Mouse (Mus musculus): ENCODE data around the gene Tmsb15b2. TPM values are rescaled to one million over a fixed set of nuclear protein-coding genes. Genes with fewer than 3 reads are reported as not detected.
"Not testable (repeated sequence)": the region's sequence is repeated elsewhere in the genome, so short reads cannot be mapped to it uniquely, and the experiment has no call there.

Gene Tmsb15b2
- 7.2 TPM in 2 replicates for polyA plus RNA-seq (2016; fragmentation: Nextera tagmentation; extraction: Ambion mirVana)

DNA sequence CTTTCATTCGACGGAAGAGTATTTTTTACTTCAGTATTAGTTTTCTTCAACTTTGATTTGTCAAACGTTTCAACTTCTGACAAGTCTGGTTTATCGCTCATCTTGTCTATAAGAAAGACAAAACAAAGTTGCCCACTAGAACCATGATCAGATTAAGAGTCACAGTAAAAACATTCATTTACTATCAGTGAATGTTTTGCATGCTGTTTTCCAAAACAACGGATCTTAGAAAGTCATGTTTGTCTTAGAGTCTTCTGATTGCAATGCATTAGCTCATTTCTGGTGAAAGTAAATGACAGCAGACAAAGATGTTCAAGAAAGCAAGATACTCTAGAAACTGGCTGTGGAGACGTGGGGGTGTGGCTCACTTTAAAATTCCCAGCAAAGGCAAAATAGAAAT, at the start of gene Tmsb15b2:
TSS of gene Tmsb15b2 (minus strand) at position 101 of the 400 bp plus-strand sequence.
- not testable (repeated sequence) for ATAC-seq; H3K36me3 ChIP-seq; H3K9me3 ChIP-seq (replicated peaks); H3K27me3 ChIP-seq (replicated peaks); H3K4me1 ChIP-seq; H3K9ac ChIP-seq; H3K27ac ChIP-seq
- peak within 1 kb of the TSS; percentile 57 for H3K4me2 ChIP-seq
- peak within 1 kb of the TSS; percentile 39; the same call in 1 of the 2 replicates for H3K4me3 ChIP-seq
- WGBS (ENCODE audit: insufficient replicate concordance), result 69% methylated on average over 6 of the region's 6 CpGs

DNA sequence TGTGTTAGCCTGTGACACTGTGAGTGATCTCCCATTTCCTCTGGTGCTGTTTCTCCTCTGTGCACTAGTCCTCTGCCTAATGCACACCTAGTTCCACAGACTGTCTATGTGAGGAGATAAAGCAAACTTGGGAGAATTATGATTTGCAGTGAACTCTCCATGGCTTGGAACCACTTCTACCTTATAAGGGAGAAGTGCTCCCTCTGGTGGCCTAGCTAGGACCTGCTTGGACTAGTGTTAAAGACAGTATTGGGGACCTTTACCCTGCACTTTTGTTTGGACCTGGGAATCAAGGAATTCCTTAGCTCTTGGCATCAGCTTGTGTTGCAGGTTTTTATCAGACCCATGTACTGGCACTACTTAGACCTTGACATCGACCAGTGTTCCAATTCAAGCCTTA, 44.0 kb upstream of the Tmsb15b2 start:
- no peaks in the 10 kb centered on the region for H3K27me3 ChIP-seq (replicated peaks)
- WGBS (ENCODE audit: insufficient replicate concordance), result 6% methylated on average over 1 of the region's 1 CpGs
- no peak overlapping the region for H3K4me3 ChIP-seq
- no peak overlapping the region for H3K27ac ChIP-seq
- H3K36me3 ChIP-seq, result no peaks in the 10 kb centered on the region
- H3K9ac ChIP-seq, result no peak overlapping the region
- peak; percentile 55; the same call in 1 of the 2 replicates for ATAC-seq
- no peaks in the 10 kb centered on the region for H3K4me1 ChIP-seq
- no peak overlapping the region for H3K4me2 ChIP-seq
- no peaks in the 10 kb centered on the region for H3K9me3 ChIP-seq (replicated peaks)

DNA sequence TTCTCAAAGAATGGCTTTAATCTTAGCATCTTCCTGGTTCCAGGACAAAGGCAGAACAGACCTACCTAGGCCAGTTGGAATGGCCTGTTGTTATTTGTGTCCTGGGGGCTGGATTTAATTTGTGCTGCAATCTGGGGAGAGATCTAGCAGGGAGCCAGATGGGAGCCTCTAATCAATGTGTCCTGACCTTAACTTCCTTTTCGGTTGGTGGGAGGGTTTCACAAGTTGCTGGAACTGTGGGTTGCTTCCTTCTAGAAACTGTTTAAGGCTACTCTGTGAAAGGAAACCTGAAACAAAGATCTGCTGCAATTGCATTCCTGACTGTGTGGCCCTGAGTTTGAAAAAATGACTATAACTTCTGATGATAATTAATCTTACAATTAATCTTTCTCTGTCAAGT, 42.4 kb upstream of the Tmsb15b2 start:
- Histone ChIP-seq H3K4me2 (no peak overlapping the region), H3K9me3 (replicated peaks) (no peaks in the 10 kb centered on the region), H3K27me3 (replicated peaks) (no peaks in the 10 kb centered on the region), H3K9ac (no peak overlapping the region), H3K36me3 (no peaks in the 10 kb centered on the region), H3K4me3 (no peak overlapping the region), H3K4me1 (no peaks in the 10 kb centered on the region), H3K27ac (no peak overlapping the region)
- WGBS (ENCODE audit: insufficient replicate concordance), result 62% methylated on average over 1 of the region's 1 CpGs
- ATAC-seq, result no peak

DNA sequence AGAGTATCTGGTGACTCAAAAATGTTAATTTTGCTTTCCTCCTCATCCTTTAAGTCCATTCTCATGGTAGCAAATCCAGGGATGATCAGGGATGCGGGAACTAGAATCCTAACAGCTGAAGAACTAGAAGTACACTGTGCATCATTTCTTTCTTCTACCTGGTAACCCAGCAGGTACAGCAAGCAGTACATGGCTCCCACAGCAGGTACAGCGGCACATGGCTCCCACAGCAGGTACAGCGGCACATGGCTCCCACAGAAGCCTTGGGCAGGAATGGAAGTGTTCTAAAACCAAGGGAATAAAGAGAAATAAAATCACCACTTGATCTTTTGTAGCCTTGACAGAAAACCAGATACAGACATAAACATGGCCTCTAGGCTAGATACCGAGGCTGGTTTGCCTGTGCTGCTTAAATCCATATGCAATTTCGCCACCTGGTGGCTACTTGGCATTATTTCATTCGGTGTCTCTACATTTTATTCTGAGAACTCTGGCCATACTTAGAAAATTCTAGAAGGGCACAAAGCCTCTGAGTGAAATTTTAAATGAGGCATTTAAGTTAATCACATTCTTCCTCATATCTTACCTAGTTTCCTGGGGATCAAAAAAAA, 39.9 kb upstream of the Tmsb15b2 start:
- no peak for ATAC-seq
- Histone ChIP-seq H3K4me3 (no peak overlapping the region), H3K4me1 (no peaks in the 10 kb centered on the region), H3K9ac (no peak overlapping the region), H3K4me2 (no peak overlapping the region), H3K27ac (no peak overlapping the region), H3K9me3 (replicated peaks) (no peaks in the 10 kb centered on the region), H3K36me3 (no peaks in the 10 kb centered on the region), H3K27me3 (replicated peaks) (no peaks in the 10 kb centered on the region)
- WGBS (ENCODE audit: insufficient replicate concordance), result 52% methylated on average over 6 of the region's 6 CpGs

DNA sequence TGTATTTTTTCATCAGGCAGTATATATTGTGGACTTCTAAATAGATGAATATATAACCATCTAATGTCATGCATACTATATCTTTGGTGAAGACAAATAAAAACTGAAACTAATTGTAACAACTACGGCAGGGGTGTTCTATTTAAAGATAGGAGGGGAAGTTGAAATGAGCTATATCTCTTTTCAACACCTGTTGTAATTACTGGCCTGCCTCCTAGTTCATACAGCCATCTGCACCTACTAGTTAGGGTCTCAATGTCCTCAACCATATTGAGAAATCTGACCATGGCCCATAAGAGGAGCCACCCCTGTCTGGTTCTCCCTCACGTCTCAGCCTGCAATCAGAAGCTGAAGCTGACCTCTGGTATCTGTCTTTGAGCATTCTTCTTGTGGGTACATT, 21.0 kb upstream of the Tmsb15b2 start:
- no peak for ATAC-seq
- Histone ChIP-seq H3K4me2 (no peak overlapping the region), H3K4me3 (no peak overlapping the region), H3K9ac (no peak overlapping the region), H3K27ac (no peak overlapping the region), H3K36me3 (no peaks in the 10 kb centered on the region), H3K9me3 (replicated peaks) (no peaks in the 10 kb centered on the region), H3K4me1 (no peaks in the 10 kb centered on the region), H3K27me3 (replicated peaks) (peaks cover 41% of the 10 kb centered on the region)
- 53% methylated on average over 2 of the region's 2 CpGs for WGBS (ENCODE audit: insufficient replicate concordance)

DNA sequence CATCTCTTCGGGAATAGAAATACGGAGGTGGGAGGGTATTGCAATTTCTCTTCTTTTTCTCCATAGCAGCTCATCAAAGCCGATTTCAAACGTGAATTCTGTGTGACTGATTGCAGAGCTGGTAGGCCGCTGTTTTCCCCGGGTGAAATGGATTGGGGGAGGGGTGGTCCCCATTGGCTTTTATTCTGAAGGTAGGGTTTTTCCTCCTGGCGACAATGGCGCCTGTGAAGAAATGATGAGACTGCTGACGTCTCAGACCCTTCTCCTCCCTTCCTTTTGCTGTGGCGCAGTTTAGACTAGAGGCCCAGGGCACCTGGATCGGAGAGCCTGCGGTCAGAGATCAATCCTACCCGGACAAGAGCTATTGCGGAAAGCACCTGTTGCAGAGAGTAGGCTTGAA, 18.3 kb upstream of the Tmsb15b2 start:
- H3K4me3 ChIP-seq, result no peak overlapping the region
- WGBS (ENCODE audit: insufficient replicate concordance), result 35% methylated on average over 14 of the region's 14 CpGs
- 0 out of 2 replicates have a peak overlapping the region, but pooled peaks have one; percentile 45 for H3K4me2 ChIP-seq

DNA sequence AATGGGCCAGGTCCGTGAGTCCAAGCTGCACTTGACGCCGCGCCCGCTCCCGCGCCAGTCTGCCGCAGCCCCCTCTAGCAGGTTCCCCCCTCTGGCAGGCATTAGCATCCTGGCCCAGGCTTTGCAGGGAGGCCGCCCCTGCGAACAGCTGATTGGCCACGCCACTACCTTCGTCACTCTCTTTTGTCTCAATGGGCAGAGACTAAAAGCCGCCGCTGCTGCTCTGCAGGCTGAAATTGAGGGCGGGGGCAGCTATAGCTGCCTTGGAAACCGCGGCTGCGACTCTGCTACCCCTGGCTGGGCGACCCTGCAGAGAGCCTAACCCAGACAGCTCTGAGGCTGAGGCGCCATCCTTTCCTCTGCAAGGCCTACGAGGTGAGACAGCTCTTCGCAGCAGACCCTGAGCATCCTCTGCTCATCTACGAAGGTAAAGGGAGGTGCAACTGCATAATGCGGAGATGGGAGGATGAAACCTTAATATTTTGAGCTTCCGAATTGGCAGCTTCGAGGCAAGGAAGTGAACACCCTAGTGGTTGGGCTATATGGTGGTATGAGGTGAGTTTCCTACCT, 17.8 kb upstream of the Tmsb15b2 start, which contains the start of gene Zcchc18:
TSS of gene Zcchc18 (plus strand) at position 178 of the 570 bp plus-strand sequence.
- Histone ChIP-seq H3K4me2 (peak within 1 kb of the TSS; percentile 45), H3K4me3 (peak within 1 kb of the TSS; percentile 12; the same call in 1 of the 2 replicates), H3K9me3 (replicated peaks) (no peaks in the 10 kb centered on the region), H3K27me3 (replicated peaks) (peaks cover 44% of the 10 kb centered on the region), H3K36me3 (no peaks in the 10 kb centered on the region), H3K27ac (no peak within 1 kb of the TSS), H3K9ac (no peak within 1 kb of the TSS), H3K4me1 (no peaks in the 10 kb centered on the region)
- peak; percentile 49; the same call in 1 of the 2 replicates for ATAC-seq
- 16% methylated on average over 26 of the region's 26 CpGs for WGBS (ENCODE audit: insufficient replicate concordance)

More for the DNA sequence above, 18.3 kb upstream of the Tmsb15b2 start:
- Histone ChIP-seq H3K9ac (no peak overlapping the region), H3K27ac (no peak overlapping the region), H3K36me3 (no peaks in the 10 kb centered on the region), H3K9me3 (replicated peaks) (no peaks in the 10 kb centered on the region), H3K27me3 (replicated peaks) (peaks cover 44% of the 10 kb centered on the region), H3K4me1 (no peaks in the 10 kb centered on the region)
- ATAC-seq, result no peak

DNA sequence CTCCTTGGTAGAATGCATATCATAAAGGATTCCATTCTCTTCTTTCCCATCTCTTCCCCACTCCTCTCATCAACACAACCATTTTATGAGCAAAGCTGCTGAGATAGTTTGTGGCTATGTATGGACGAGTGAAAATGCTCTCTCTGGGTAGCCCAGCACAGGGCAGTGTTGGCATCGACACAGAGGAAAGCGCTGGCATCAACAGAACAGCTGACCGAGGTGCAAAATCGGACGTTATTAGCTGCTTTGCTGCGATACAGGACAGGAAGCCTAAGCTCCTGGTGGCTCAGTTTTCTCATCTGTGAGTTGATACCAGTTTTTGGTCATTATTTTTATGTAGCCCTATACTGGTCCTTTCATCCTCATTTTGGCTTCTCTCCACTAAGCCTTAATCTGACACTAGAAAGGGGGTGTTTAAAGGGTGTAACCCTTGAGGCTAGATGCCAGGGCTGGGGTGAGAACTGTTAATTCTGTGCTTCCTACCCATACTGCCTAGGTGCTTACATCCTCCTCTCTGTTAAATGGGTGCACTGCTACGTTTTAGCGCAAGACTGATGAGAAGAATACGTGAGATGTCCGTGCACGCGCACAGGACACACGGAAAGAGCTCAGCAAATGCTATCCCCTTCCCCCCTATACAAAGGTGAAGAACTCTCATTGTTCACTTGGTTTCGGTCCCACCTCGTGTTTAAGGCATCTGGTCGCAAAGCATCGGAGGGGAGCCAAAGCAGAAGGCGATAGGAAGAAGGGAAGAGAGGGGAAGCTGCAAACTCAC, 17.1 kb upstream of the Tmsb15b2 start:
- WGBS (ENCODE audit: insufficient replicate concordance), result 18% methylated on average over 19 of the region's 19 CpGs
- Histone ChIP-seq H3K4me3 (no peak overlapping the region), H3K27me3 (replicated peaks) (peaks cover 44% of the 10 kb centered on the region), H3K4me1 (no peaks in the 10 kb centered on the region), H3K27ac (no peak overlapping the region), H3K9me3 (replicated peaks) (no peaks in the 10 kb centered on the region), H3K9ac (no peak overlapping the region), H3K4me2 (peak overlapping the region; percentile 45), H3K36me3 (no peaks in the 10 kb centered on the region)
- ATAC-seq, result no peak

DNA sequence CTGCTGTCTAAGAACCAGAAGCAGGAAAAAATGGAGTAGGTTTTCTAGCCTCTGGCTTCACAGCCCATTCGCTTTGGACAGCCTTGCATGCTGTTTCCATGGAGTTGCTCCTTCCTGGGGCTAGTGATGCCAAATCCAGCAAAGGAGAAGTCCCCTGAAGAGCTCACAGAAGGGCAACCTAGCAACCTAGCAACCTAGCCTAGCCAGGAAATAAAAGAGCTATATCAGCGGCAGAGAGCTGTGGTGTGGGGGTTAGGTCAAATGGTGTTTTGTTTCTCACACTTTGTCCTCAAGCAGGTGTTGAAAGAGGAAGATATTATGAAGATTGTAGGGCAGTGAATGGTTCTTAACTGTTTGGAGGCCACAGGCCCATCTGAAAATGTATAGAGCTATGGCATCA, 16.0 kb upstream of the Tmsb15b2 start:
- Histone ChIP-seq H3K27ac (no peak overlapping the region), H3K36me3 (no peaks in the 10 kb centered on the region), H3K27me3 (replicated peaks) (peaks cover 44% of the 10 kb centered on the region), H3K4me2 (no peak overlapping the region), H3K4me3 (no peak overlapping the region), H3K9ac (no peak overlapping the region), H3K9me3 (replicated peaks) (no peaks in the 10 kb centered on the region), H3K4me1 (no peaks in the 10 kb centered on the region)
- ATAC-seq, result no peak
- WGBS (ENCODE audit: insufficient replicate concordance), result 50% methylated on average over 2 of the region's 2 CpGs

DNA sequence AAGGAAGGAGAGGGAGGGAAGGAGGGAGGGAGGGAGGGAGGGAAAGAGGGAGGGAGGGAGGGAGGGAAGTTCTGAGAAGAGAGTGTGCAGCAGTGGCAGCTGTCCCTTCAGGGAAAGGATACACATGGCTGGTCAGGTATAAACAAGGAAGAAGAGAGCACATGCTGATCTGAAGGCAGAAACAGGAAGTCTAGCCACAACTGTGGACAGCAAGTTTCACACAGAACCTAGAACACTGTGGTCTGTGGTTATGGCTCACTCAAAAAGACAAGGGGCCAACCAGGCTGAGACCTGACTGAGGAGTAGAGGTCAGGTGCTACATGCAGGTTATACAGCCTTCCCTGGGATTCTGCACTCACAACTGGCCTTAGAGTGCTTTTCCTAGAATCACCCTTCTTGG, 10.7 kb upstream of the Tmsb15b2 start:
- no peaks in the 10 kb centered on the region for H3K4me1 ChIP-seq
- no peaks in the 10 kb centered on the region for H3K36me3 ChIP-seq
- no peak overlapping the region for H3K27ac ChIP-seq
- H3K4me3 ChIP-seq, result no peak overlapping the region
- ATAC-seq, result no peak
- H3K27me3 ChIP-seq (replicated peaks), result peaks cover 1% of the 10 kb centered on the region; the same call in 1 of the 2 replicates
- no peaks in the 10 kb centered on the region for H3K9me3 ChIP-seq (replicated peaks)
- no peak overlapping the region for H3K9ac ChIP-seq
- H3K4me2 ChIP-seq, result no peak overlapping the region

DNA sequence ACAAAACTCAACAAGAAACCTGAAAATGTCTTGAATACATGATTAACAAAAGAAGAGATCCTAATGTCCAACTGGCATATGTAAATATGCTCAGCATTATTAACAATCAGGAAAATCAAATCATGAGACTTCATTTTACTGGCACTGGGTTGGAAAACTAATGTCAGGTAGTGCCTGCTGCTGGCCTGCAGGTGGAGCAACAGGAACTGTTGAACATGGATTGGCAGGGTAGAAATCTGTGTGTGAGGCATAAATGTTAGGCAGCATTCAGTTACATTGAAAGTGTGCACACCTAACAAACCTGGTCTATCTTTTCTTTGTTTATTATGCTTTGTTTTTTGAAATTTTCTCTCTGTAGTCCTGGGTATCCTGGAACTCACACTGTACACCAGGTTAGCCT, 3.3 kb upstream of the Tmsb15b2 start:
- H3K27me3 ChIP-seq (replicated peaks), result no peaks in the 10 kb centered on the region
- H3K27ac ChIP-seq, result no peak overlapping the region
- no peak overlapping the region for H3K4me3 ChIP-seq
- no peak overlapping the region for H3K4me2 ChIP-seq
- no peaks in the 10 kb centered on the region for H3K36me3 ChIP-seq
- no peaks in the 10 kb centered on the region for H3K9me3 ChIP-seq (replicated peaks)
- H3K4me1 ChIP-seq, result no peaks in the 10 kb centered on the region
- no peak for ATAC-seq
- H3K9ac ChIP-seq, result no peak overlapping the region

DNA sequence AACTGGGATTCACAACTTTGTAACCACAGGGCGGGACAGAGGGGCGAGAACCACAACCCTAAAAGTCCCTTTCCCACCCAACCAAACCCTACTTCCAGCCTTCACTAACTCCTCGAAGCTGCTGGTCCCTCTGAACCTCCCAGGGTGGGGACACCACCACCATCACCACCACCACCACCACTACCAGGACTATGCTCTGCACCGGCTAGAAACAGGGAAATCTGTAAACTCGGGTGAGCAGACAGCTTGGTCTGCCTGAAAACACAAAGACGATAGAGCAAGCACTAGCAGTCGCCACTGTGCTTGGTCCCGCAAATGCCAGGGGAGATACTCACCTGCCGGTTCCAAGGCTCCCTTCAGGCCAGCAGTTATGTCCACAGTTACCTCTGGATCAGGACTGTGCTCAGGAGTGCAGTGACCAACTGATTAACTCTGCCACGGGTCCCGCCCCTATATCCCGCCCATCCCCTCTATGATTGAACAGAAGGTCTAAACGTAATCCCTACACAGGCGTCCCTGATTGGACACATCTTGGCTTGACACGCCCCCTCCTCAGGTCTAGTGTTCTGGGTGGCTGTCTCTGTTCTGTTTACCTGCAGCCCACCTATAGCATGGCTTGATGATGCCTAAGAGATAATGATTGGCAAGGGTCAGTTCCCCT, 1.3 kb upstream of the Tmsb15b2 start, which contains the start of the genes Tmsb15l and Tmsb15b1:
TSS of gene Tmsb15l (minus strand) at position 446 of the 661 bp plus-strand sequence.
TSS of gene Tmsb15b1 (minus strand) at position 451 of the 661 bp plus-strand sequence.
- Histone ChIP-seq H3K36me3 (no peaks in the 10 kb centered on the region), H3K9me3 (replicated peaks) (no peaks in the 10 kb centered on the region), H3K4me2 (peak within 1 kb of the TSS; percentile 57), H3K9ac (no peak within 1 kb of the TSS), H3K4me1 (no peaks in the 10 kb centered on the region), H3K27me3 (replicated peaks) (no peaks in the 10 kb centered on the region), H3K4me3 (peak within 1 kb of the TSS; percentile 39), H3K27ac (no peak within 1 kb of the TSS)
- peak; percentile 97 for ATAC-seq
- WGBS (ENCODE audit: insufficient replicate concordance), result 25% methylated on average over 15 of the region's 15 CpGs
